ENCODE assay signal across 9 mouse cellular contexts in the genomic region with DNA sequence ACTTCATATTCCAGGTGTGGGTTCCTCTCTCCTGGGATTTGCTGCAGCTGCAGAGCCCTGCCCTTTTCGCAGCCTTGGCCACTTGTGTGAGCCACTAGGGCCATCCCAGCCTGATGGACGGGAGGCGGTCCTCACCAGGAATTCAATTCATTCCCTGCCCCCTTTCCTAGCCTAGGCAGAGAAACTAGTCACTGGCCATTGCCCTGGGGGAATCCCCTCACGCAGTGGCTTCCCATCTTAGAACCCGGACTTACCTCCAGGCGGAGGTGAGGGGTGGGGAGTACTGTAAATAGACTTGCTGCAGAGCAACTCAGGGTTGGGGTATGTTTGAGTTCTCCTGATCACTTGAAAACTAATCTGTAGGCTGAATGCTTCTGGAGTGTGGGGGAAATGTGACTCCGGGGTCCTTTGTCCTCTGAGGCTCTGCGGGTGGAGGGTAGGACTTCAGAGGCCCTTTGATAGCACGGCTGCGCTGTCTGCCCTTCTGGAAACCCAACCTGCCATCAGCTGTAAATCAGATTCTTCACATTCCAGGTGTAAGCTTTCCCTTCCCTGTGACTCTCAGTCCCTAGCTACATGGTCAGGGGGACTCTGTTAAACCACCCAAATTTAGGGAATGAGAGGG. TPM values are rescaled to one million over a fixed set of nuclear protein-coding genes. Genes with fewer than 3 reads are reported as not detected.
DNase-seq lines count a peak whose midpoint lies in the region; ATAC-seq and TF ChIP-seq lines count a peak whose summit lies in the region.
"Had no signal": no experiment of that assay in that cellular context is flagged by ENCODE, and none has a peak within 500 bp of the region (broad histone marks: within the 10 kb centered on the region; RNA-seq: fewer than 3 reads in every experiment).

No protein-coding gene starts in this region.

- no peaks in the 10 kb centered on the region for H3K9me3 ChIP-seq in heart, embryonic 10.5 days
- no peaks in the 10 kb centered on the region for H3K9me3 ChIP-seq in lung, embryonic 15.5 days
- H3K9me3 ChIP-seq in limb, embryonic 15.5 days = no peaks in the 10 kb centered on the region
- no peaks in the 10 kb centered on the region for H3K9me3 ChIP-seq in stomach, postnatal 0 days (ENCODE audit: control insufficient read depth, low read length)

- H3K4me2 ChIP-seq in lung, embryonic 15.5 days = peak overlapping the region; percentile 7; the same call in 1 of the 2 replicates
- H3K4me2 ChIP-seq in limb, embryonic 15.5 days = no peak overlapping the region
- no peak overlapping the region for H3K4me2 ChIP-seq in stomach, postnatal 0 days (replicated peaks; ENCODE audit: low read depth)

- WGBS in heart, embryonic 10.5 days = 6% methylated on average over 10 of the region's 10 CpGs
- WGBS in heart, adult 2 months = 64% methylated on average over 10 of the region's 10 CpGs
- WGBS in lung, embryonic 15.5 days = 33% methylated on average over 10 of the region's 10 CpGs
- WGBS in limb, embryonic 15.5 days = 22% methylated on average over 10 of the region's 10 CpGs
- 33% methylated on average over 10 of the region's 10 CpGs for WGBS in stomach, postnatal 0 days

- peak overlapping the region; percentile 90 for H3K27ac ChIP-seq in heart, embryonic 10.5 days
- H3K27ac ChIP-seq in heart, adult 2 months = no peak overlapping the region
- H3K27ac ChIP-seq in lung, embryonic 15.5 days = peak overlapping the region; percentile 85
- peak overlapping the region; percentile 29; the same call in 1 of the 2 replicates for H3K27ac ChIP-seq in limb, embryonic 15.5 days
- peak overlapping the region; percentile 67 for H3K27ac ChIP-seq in stomach, postnatal 0 days (replicated peaks)

- no peaks in the 10 kb centered on the region for H3K27me3 ChIP-seq in heart, embryonic 10.5 days (ENCODE audit: insufficient read depth, poor library complexity, severe bottlenecking)
- H3K27me3 ChIP-seq in heart, adult 2 months (ENCODE audit: control insufficient read depth, insufficient read depth, low read length) = no peaks in the 10 kb centered on the region
- no peaks in the 10 kb centered on the region for H3K27me3 ChIP-seq in lung, embryonic 15.5 days
- no peaks in the 10 kb centered on the region for H3K27me3 ChIP-seq in limb, embryonic 15.5 days
- H3K27me3 ChIP-seq in stomach, postnatal 0 days (ENCODE audit: control insufficient read depth, insufficient read depth, low read length) = no peaks in the 10 kb centered on the region

- peak; percentile 86 for DNase-seq in heart, embryonic 10.5 days (ENCODE audit: low spot score)
- no peak for DNase-seq in heart, adult 2 months
- no peak for DNase-seq in lung, postnatal 4 days
- peak; percentile 63 for DNase-seq in stomach, postnatal 0 days (ENCODE audit: low spot score)
- no peak for DNase-seq in cerebellum, adult 11-12 months
- no peak for DNase-seq in spleen, postnatal 36 days (ENCODE audit: low spot score in 2 of 2)
- DNase-seq: gastrocnemius, postnatal 25 days had no signal

- peaks cover 53% of the 10 kb centered on the region for H3K36me3 ChIP-seq in heart, embryonic 10.5 days
- no peaks in the 10 kb centered on the region for H3K36me3 ChIP-seq in heart, adult 2 months (ENCODE audit: control insufficient read depth, insufficient read depth, low read length)
- H3K36me3 ChIP-seq in lung, embryonic 15.5 days = peaks cover 35% of the 10 kb centered on the region
- H3K36me3 ChIP-seq in limb, embryonic 15.5 days = peaks cover 54% of the 10 kb centered on the region
- H3K36me3 ChIP-seq in stomach, postnatal 0 days (ENCODE audit: control insufficient read depth, insufficient read depth, low read length) = peaks cover 9% of the 10 kb centered on the region; the same call in 1 of the 2 replicates

- peaks cover 55% of the 10 kb centered on the region for H3K4me1 ChIP-seq in heart, embryonic 10.5 days
- H3K4me1 ChIP-seq in heart, adult 2 months (ENCODE audit: control insufficient read depth, insufficient read depth, low read length) = peaks cover 2% of the 10 kb centered on the region; the same call in 1 of the 2 replicates
- peaks cover 42% of the 10 kb centered on the region for H3K4me1 ChIP-seq in lung, embryonic 15.5 days
- peaks cover 10% of the 10 kb centered on the region for H3K4me1 ChIP-seq in limb, embryonic 15.5 days
- no peaks in the 10 kb centered on the region for H3K4me1 ChIP-seq in stomach, postnatal 0 days (replicated peaks; ENCODE audit: control insufficient read depth, insufficient read depth)

- TF ChIP-seq EP300 in heart, adult 2 months (IDR thresholded peaks at IDR 0.05; ENCODE audit: insufficient read depth, low read depth, low read length) = no peak
- no peak for TF ChIP-seq EP300 in stomach, postnatal 0 days (optimal IDR thresholded peaks at IDR 0.05)

- TF ChIP-seq POLR2A in heart, adult 2 months (IDR thresholded peaks at IDR 0.05; ENCODE audit: insufficient read depth, low read depth, low read length) = no peak

- peak overlapping the region; percentile 36 for H3K4me3 ChIP-seq in heart, embryonic 10.5 days
- H3K4me3 ChIP-seq in heart, adult 2 months = no peak overlapping the region
- H3K4me3 ChIP-seq in lung, embryonic 15.5 days = no peak overlapping the region
- H3K4me3 ChIP-seq in limb, embryonic 15.5 days = no peak overlapping the region
- no peak overlapping the region for H3K4me3 ChIP-seq in stomach, postnatal 0 days (ENCODE audit: low read depth, low read length)

- TF ChIP-seq CTCF in heart, adult 2 months (IDR thresholded peaks at IDR 0.05) = no peak
- no peak for TF ChIP-seq CTCF in stomach, postnatal 0 days (IDR thresholded peaks at IDR 0.05; ENCODE audit: low read depth)

- no peak for ATAC-seq in lung, embryonic 15.5 days (ENCODE audit: borderline replicate concordance, extremely low read depth, low FRiP score, low TSS enrichment)
- no peak for ATAC-seq in limb, embryonic 15.5 days (ENCODE audit: insufficient number of reproducible peaks, low FRiP score, low TSS enrichment, low read depth)
- ATAC-seq in stomach, postnatal 0 days (ENCODE audit: low FRiP score, low TSS enrichment) = no peak

- no peak overlapping the region for H3K9ac ChIP-seq in heart, adult 2 months (ENCODE audit: low read depth, low read length)
- no peak overlapping the region for H3K9ac ChIP-seq in lung, embryonic 15.5 days
- no peak overlapping the region for H3K9ac ChIP-seq in limb, embryonic 15.5 days
- no peak overlapping the region for H3K9ac ChIP-seq in stomach, postnatal 0 days (ENCODE audit: low read length)

- H3K79me2 ChIP-seq in heart, adult 2 months (replicated peaks; ENCODE audit: control insufficient read depth, insufficient read depth, low read length) = no peaks in the 10 kb centered on the region

- intact Hi-C loops in heart, adult 2 months (cut with DNase I) = no loop called here

RNA-seq across cellular contexts. Expression of a gene that starts 4.9 kb away (rescaled TPM):
- polyA plus RNA-seq in heart, embryonic 10.5 days (2016; fragmentation: Nextera tagmentation; extraction: Ambion mirVana) = 39.3 and 47.7 TPM in 2 replicates
- under 1 TPM; 0.13 to 0.32 TPM for total RNA-seq in heart, adult 2 months (2021)
- polyA plus RNA-seq in heart, adult 2 months (2012; rRNA removed) = 0.14 and 0.26 TPM in 2 replicates
- 41.3 and 42.5 TPM in 2 replicates for polyA plus RNA-seq in lung, embryonic 15.5 days (2015; fragmentation: Nextera tagmentation; extraction: Ambion mirVana)
- polyA plus RNA-seq in limb, embryonic 15.5 days (2015; fragmentation: Nextera tagmentation; extraction: Ambion mirVana) = 23.2 and 24.1 TPM in 2 replicates
- 6.6 and 7.0 TPM in 2 replicates for polyA plus RNA-seq in stomach, postnatal 0 days (2015; fragmentation: Nextera tagmentation; extraction: Ambion mirVana)

RNA-seq across cellular contexts. Expression of a gene that starts 24.9 kb away (rescaled TPM):
- 30.4 and 36.9 TPM in 2 replicates for polyA plus RNA-seq in heart, embryonic 10.5 days (2016; fragmentation: Nextera tagmentation; extraction: Ambion mirVana)
- total RNA-seq in heart, adult 2 months (2021) = 10 to 100 TPM; 10.1 to 12.8 TPM
- 7.1 and 10.9 TPM in 2 replicates for polyA plus RNA-seq in heart, adult 2 months (2012; rRNA removed)
- polyA plus RNA-seq in lung, embryonic 15.5 days (2015; fragmentation: Nextera tagmentation; extraction: Ambion mirVana) = 36.5 and 38.4 TPM in 2 replicates
- polyA plus RNA-seq in limb, embryonic 15.5 days (2015; fragmentation: Nextera tagmentation; extraction: Ambion mirVana) = 43.9 and 51.7 TPM in 2 replicates
- 20.1 and 25.9 TPM in 2 replicates for polyA plus RNA-seq in stomach, postnatal 0 days (2015; fragmentation: Nextera tagmentation; extraction: Ambion mirVana)

RNA-seq across cellular contexts. Expression of a gene that starts 39.3 kb away (rescaled TPM):
- polyA plus RNA-seq in heart, embryonic 10.5 days (2016; fragmentation: Nextera tagmentation; extraction: Ambion mirVana) = 2.8 and 4.1 TPM in 2 replicates
- 1 to 10 TPM; 9.1 to 9.6 TPM for total RNA-seq in heart, adult 2 months (2021)
- polyA plus RNA-seq in heart, adult 2 months (2012; rRNA removed) = 4.0 and 5.1 TPM in 2 replicates
- 3.7 and 4.1 TPM in 2 replicates for polyA plus RNA-seq in lung, embryonic 15.5 days (2015; fragmentation: Nextera tagmentation; extraction: Ambion mirVana)
- polyA plus RNA-seq in limb, embryonic 15.5 days (2015; fragmentation: Nextera tagmentation; extraction: Ambion mirVana) = 4.1 and 4.2 TPM in 2 replicates
- 4.9 and 5.3 TPM in 2 replicates for polyA plus RNA-seq in stomach, postnatal 0 days (2015; fragmentation: Nextera tagmentation; extraction: Ambion mirVana)

Comparison
In these comparisons a context has a peak if more than half of its experiments do, and no peak if none do; other contexts are left out.
1. DNase-seq: peak in heart, embryonic 10.5 days (single experiment) and stomach, postnatal 0 days (single experiment); none in heart, adult 2 months (0 of 2), lung, postnatal 4 days (0 of 2), cerebellum, adult 11-12 months (single experiment) and spleen, postnatal 36 days (0 of 2).